Mouse (Mus musculus) intestine, embryonic 16.5 days (tissue): ENCODE results near the gene Gm33543. TPM values are rescaled to one million over a fixed set of nuclear protein-coding genes. Genes with fewer than 3 reads are reported as not detected.

Experiments used
- polyA plus RNA-seq: library from polyadenylated mRNA; unstranded; fragments of >200 nt; fragmentation: Nextera tagmentation; extraction: Ambion mirVana; gene quantifications from 2 replicates; pipeline ENCODE4 v1.2.1, GENCODE M21; 2015

The Gm33543 gene
- polyA plus RNA-seq, 1 experiment from 2014 or later = not detected

Other genes with a start within 250 kb of the Gm33543 start
- not detected in 2 replicates for gene Anapc15-ps, start 169.5 kb downstream of the Gm33543 start, polyA plus RNA-seq
- gene Eea1, start 97.7 kb upstream of the Gm33543 start, polyA plus RNA-seq = 17.6 and 17.8 TPM in 2 replicates